Mouse (Mus musculus): ENCODE data around the gene Tsc1.

Gene Tsc1

DNA sequence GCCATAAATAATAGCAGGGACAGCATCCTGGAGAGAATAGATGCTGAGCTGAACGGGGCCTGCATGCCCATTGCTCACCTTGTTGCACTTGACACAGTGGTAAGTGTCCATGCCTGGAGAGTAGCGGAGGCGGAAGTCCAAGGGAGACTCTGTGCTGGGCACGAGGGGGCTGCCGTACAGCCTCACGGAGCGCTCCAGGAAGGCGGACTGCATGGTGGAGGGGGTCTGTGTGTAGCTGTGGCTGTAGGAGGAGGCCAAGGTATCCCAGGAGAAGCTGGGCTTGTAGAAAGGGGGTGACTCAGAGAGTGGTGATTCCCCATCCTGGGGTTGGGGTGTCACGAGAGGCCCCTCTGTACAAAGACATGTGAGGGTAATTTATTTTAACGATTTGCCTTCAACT, 27.4 kb upstream of the Tsc1 start:
- in situ Hi-C loops (cut with MboI; ENCODE audit: low sequenced_read_pairs): no loop called here

DNA sequence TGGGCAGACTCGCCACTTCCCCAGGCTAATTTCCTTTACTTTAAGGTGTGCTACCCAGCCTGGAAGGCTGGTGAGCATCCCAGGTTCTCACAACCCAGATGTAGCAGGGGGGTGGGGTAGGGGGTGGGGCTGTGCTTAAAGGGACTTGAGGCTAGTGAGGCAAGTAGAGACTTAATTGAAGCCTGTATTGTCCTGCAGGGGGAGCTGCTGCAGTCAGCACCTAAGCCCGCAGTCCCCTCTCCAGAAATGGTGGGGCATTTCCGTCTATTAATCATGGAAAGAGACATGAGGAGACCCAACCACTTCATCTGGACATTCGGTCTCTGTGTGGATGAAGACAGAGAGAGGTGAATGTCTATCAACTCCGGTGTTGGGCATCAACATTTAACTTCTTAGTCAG, 24.7 kb upstream of the Tsc1 start:
- in situ Hi-C loops (cut with MboI; ENCODE audit: low sequenced_read_pairs): no loop called here

DNA sequence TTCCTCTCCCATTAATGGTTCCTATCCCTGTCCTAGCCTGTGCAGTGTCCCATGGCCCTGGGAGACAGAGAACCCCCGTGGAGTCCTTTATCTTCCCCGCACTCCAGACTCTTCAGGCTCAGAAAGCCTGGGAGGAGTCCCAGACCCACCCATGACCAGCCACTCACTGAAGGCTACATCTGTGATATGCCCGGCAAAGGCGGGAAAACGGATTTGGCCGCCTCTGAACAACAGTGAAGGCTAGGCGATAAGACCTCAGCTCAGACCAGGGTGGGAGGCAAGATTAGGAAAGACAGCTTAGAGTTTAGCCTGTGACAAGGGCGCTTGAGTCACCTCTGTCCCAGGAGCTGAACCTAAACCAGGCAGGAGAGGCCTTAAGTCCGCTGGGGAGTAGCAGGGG, 24.2 kb upstream of the Tsc1 start:
- in situ Hi-C loops (cut with MboI; ENCODE audit: low sequenced_read_pairs): no loop called here

DNA sequence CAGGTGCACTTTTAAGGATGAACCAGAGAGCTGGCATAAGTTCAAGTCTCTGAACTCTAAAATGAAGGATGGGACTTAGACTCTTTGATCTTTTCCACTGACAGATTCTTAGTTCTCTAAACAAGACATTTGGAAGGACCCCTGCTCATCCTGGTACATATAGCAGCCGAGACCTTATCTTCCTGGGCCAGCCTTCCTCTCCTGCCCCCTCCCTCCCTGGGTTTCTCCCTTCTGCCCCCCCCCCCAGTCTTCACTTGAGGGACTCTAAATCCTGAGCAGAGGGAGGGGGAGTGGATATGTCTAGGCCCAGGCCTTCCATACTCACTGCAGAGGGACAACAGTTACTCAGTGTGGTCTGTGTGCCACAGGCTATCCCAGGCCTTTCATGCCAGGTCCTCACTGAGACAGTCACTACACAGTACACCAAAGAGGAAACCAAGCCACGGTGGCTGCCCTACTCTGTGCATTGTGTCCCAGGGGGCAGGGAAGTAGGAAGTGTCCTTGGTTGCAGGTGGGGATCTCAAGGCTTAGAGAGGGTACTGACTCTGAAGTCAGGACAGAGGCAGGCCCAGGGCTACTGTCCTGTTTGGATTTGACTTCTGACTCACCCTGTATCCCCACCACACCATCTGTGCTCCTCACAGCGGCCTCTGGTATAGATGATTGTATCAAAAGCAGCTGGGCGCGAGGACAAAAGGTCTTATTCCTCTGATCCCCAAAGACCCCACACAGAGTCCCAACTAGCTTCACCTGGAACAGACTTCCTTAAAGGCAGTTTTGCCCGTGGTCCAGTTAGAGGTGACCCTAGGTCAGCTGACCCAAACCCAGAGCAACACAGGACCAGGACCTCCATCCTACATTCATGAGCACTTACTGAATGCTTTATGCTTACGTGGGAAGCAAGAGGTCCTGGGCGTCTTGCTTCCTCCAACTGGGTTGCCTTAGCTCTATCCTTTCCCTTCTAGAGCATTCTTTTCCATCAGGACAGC, 23.2 kb upstream of the Tsc1 start:
- in situ Hi-C loops (cut with MboI; ENCODE audit: low sequenced_read_pairs): no loop called here

DNA sequence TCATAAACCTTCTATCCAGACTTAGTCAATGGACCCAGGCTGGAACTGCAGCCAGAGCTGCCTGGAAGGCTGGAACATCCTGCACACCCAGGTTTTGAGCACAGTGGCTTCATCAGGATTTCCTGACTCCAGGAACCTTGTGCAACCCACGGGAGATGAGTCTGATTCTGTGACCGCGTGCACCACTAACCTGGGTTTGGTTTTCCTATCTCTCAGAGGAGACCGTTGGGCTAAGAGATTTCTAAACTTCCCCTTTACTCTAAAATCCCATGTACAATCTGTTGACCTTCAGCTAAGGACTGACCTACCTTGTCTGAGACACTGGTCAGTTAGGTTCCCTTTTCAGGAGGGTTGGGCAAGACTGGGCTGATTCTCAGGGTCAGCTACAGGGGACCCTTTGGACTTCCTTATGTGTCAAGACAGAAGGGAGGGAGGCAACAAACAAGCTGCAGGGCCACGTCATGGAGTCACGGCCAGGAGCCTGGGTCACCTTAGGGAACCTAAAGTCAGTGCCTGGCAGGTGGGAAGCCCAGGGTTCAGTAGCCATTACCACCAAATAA, 22.2 kb upstream of the Tsc1 start:
- in situ Hi-C loops (cut with MboI; ENCODE audit: low sequenced_read_pairs): no loop called here

DNA sequence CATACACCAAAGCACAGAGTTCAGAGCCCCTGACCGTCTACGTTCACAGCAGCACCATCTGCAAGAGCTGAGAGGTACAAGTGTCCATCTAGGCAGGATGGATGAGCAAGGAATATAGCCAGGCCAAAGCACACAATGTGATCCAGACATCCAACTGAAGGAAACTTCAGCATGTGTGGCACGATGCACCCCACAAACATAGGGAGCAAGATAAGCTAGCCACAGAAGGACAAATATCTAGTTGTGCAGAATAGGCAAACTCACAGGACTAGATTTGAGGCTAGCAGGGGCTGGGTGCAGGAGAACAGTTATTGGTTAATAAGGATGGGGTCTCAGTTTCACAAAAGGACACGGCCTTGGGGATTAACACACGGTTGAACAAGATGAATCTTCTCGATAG, 21.7 kb upstream of the Tsc1 start:
- in situ Hi-C loops (cut with MboI; ENCODE audit: low sequenced_read_pairs): no loop called here

DNA sequence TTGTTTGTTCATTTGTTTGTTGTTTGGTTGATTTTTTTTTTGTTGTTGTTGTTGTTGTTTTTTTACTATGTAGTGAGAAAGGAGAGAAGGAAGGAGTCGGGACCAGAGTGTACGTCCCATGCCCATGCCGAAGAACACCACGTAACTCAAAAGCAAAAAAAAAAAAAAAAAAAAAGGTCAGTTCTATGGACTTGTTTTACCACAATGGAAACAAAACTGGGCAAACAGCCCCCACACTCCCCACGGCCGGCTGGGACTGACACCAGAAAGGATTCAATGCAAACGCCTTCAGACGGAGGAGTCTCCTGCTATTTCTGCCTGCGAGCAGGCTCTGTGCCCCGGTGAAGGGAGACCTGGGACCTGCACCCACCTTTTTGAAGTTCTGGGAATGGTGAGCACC, 20.5 kb upstream of the Tsc1 start:
- in situ Hi-C loops (cut with MboI; ENCODE audit: low sequenced_read_pairs): no loop called here

DNA sequence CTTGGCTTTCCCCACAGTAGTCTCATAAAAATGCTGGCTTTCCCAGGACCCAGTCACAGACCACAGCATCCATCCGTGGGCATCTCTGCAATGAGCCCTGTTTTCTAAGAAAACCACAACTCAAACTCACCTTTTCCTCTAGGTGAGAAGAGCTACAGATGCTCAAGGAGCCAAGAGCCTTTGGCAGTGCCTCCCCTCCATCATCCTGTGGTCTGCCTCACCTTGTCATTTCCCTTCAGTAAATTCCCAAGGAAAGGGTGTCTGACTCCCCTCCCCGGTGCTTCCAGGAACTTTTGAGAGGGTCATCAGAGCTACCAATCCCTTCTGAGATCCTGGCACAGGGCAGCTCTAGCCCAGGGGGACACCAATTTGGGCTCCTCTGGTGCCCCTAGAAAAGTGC, 19.9 kb upstream of the Tsc1 start:
- in situ Hi-C loops (cut with MboI; ENCODE audit: low sequenced_read_pairs): no loop called here

DNA sequence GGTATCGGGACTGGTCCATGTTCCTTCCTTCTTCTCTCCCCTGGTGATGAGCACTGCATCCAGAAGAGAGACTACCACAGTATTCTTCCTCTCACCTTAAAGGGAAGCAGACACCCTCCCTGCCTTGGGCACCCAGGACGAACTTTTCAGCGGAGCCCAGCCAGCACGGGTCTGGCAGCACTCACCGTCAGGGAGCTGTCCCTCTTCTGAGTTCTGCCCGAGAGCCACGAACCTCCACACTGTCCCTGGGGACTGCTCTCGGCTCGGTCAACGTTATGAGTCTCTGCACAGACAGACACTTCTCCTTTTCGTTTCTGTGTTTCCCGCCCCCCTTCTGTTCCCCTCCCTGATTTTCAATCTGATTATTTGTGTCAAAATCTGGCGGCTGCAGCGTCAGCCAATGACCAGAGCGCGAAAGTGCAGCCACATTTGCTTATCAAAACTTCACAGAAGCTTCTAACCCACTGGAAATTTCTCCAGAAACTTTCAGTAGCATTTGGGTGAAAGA, 19.3 kb upstream of the Tsc1 start, which contains the start of gene Gfi1b:
Gfi1b (minus strand) TSS at position 319 of the 508 bp plus-strand sequence.
- in situ Hi-C loops (cut with MboI; ENCODE audit: low sequenced_read_pairs): no loop called here

DNA sequence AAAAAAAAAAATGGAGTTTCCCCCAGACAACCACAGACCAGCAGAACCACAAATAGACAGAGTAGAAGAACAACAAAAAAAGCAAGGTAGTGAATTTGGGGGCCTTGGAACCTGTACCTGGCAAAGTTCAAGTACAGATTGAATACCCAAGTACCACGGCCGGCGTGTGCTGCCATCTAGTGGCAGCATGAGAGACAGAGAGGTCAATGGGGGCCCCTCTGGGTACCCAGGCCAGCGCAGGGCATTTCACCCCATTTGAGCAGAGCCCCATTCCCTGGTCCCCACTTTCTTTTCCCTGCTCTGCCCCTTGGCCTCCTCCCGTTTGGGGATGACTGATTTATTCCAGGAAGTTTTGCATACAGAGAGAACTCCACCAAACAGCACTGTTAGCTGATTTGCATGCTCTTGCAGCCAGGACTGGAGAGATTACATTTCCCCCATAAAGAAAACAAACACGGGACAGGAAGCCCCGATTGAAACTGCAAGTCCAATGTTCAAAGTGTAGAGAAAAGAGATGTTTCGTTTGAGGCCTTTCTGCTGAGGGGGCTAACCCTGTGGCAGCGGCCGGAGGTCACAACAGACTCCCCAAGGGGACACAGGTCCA, 18.4 kb upstream of the Tsc1 start:
- in situ Hi-C loops (cut with MboI; ENCODE audit: low sequenced_read_pairs): no loop called here

DNA sequence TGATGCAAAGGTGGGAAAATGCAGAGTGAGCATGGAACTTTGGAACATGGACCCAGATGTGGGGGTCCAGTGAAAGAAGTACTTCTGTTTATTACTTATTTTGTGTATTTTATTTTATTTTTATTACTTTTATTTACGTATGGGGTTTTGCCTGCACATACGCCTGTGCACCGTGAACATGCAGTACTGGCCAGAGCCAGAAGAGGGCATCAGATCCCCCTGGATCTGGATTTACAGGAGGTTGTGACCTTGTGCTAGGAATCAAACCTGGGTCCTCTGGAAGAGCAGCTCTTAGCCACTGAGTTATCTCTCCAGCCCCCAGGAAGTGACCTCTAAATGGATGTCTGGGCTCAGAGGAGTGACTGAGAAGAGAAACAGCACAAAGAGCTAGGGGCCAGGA, 16.2 kb upstream of the Tsc1 start:
- in situ Hi-C loops (cut with MboI; ENCODE audit: low sequenced_read_pairs): no loop called here

DNA sequence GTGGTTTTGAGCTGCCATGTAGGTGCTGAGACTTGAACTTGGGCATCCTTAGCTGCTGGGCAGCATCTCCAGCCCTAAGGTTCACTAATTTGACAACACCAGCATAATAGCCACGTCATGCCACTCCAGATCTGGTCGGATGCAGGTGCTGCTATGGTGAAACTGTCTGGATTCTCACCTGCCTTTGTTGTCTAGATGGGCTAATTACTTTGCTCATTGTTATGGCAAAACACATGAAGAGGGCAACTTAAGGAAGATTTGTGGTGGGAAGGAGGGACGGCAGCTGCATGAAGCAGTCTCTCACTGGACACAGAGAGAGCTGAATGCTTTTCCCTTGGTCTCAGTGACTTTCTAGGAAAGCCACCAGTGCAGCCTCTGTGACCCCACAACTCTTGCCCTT, 15.0 kb upstream of the Tsc1 start:
- in situ Hi-C loops (cut with MboI; ENCODE audit: low sequenced_read_pairs): no loop called here

DNA sequence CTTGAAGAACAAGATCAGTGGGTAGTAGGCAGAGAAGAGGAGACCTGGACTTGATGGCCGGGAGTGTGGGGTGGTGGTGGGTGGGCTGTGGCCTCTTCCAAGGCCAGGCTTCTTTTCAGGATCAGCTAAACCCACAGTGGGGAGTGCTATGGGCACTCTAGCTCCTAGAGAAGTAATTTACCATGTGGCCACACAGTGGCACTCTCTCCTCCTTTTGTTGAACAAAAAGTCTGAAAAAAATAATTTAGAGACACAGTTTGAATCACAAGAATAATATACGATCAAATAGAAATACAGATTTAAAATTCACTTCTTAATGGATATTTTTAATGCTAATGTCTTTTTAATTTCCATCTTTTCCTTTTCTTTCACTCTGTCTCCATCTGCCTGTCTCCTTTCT, 13.0 kb upstream of the Tsc1 start:
- in situ Hi-C loops (cut with MboI; ENCODE audit: low sequenced_read_pairs): no loop called here

DNA sequence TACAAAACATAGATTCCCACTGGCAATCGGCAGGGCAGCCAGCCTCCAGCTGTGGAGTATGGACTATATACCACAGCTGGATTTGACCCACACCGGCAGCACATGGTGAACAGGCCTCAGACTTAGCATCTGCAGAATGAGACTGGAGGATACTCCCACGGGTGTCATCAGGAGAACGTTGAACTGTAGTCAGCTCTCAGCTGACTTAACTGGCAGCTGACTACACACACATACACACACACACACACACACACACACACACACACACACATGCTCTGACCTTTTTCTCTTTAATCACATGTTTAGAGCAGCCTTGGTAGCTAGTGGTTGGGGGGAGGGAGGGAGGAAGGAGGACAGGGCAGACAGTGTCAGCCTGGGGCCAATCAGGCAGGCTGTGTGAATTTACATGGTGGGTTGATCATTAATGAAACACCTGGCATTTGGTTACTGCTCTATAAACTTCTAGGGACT, 11.1 kb upstream of the Tsc1 start:
- in situ Hi-C loops (cut with MboI; ENCODE audit: low sequenced_read_pairs): no loop called here

DNA sequence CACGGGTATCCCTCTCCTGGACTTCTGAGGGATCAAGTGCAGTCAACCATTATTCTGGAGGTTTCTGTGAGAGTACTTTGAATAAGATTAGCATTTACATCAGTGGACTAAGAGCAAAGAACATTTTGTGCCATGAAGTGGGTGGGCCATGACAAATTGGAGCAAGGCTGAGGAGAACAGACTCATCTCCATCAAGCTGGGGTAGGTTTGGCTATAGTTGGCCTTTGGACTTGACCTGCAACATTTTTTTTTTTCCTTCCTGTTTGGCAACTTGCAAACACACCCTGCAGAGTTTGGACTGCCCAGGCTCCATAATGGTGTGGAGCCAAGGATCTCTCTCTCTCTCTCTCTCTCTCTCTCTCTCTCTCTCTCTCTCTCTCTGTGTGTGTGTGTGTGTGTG, 8.4 kb upstream of the Tsc1 start:
- in situ Hi-C loops (cut with MboI; ENCODE audit: low sequenced_read_pairs): no loop called here

DNA sequence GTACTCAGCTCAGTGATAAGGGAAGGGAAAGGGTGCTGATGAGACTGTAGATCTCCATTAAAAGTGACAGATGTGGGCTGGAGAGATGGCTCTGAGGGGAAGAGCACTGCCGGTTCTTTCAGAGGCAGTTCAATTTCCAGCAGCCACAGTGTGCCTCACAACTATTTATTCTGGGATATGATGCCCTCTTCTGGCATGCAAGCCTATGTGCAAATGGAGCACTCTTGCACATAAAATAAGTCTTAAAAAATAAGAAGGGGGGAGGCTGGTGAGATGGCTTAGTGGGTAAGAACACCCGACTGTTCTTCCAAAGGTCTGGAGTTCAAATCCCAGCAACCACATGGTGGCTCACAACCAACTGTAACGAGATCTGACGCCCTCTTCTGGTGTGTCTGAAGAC, 7.9 kb upstream of the Tsc1 start:
- in situ Hi-C loops (cut with MboI; ENCODE audit: low sequenced_read_pairs): no loop called here

DNA sequence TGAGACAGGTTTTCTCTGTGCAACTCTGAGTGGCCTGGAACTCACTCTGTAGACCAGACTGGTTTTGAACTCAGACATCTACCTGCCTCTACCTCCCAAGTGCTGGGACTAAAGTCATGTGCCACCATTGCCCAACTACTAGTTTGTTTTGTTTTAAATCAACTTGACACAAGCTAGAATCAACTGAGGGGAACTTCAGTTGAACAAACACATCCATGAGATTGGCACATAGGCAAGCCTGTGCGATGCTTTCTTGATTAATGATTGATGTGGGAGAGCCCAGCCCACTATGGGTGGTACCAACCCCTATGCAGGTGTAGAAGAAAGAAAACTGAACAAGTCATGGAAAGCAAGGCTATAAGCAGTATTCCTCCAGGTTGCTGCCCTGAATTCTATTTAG, 5.8 kb upstream of the Tsc1 start:
- in situ Hi-C loops (cut with MboI; ENCODE audit: low sequenced_read_pairs): no loop called here

DNA sequence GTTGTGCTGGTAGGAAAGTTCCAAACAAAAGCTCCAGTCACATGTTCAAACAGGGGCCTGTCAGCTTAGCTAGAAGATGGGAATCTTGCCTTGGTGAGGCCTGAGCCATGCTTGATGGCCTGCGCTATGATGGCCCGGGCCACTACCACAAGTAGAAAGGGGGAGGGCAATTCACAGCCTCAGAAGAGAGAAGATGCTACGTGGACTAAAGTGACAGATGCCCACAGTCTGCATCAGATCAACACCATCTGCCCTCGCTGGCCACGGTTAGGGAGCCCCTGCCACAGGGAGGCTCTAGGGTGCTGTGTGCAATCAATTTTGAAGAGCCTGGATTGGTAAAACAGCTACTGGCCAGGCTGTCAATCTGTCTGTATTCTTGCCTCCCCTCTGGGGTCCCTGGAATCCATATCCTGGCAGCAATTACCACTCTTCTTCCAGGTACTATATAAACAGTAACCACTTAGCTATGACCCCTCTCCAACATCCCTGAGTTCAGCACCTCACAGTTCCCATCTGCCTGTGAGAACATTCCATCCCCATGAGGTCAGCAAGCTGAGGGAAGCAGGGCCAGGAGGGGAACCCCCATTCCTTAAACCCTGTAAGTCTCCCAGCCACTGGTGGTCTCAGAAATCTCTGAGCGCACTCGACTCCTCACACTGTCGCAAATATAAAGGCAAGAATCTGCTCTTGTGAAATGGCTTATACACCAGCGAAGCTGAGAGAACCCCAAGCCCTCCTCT, 3.8 kb upstream of the Tsc1 start:
- in situ Hi-C loops (cut with MboI; ENCODE audit: low sequenced_read_pairs): no loop called here

DNA sequence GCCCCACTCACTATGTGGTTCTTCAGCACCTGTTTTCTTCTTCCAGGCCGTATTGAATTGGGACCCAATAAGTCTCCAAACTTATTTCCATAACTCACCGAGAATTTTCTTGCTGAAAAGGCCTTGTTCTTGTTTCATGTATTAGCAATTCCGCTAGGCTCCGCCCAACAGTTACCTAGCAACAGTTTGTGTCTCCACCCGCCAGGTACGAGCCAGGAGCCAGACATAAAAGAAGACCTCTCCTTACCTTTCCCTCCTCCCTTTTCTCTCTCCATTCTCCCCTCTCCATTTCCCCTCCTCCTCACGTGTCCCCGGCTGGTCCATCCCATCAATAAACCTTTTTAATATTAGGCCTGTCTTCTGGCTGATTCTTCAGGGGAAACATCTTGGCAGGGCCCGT, 2.7 kb upstream of the Tsc1 start:
- in situ Hi-C loops (cut with MboI; ENCODE audit: low sequenced_read_pairs): no loop called here

DNA sequence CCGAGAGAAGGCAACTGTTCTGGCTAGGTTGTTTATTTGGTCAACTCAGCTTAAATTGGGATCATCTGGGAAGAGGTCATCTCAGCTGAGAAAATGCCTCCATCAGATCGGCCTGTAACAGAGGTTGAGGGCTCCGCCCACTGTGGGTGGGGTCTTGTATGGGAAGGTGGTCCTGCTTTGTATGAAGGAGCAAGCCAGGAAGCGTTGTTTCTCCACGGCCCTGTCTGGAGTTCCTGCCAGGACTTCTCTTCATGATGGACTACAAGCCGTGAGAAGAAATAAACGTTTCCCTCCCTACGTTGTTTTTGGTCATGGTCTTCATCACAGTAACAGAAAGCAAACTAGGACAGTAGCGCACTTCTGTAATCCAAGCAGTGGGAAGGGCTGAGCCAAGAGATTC, 2.1 kb upstream of the Tsc1 start:
- in situ Hi-C loops (cut with MboI; ENCODE audit: low sequenced_read_pairs): no loop called here

DNA sequence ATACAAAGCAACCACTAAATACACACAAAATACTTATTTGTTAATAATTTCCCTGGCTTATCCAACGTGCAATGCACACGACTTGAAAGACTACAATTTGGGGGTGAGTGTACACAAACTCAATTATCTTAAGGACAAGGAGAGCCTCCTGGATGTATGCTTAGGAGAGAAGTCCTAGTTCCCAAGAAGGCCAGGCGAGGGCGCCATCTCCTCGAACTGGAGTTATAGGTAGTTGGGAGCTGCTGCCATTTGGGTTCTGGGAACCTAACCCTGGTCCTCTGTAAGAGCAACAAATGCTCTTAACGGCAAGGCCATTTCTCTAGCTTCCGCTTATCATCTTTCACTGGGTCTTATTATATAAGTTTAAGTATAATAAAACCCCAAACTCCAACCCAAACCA, 1.2 kb upstream of the Tsc1 start:
- in situ Hi-C loops (cut with MboI; ENCODE audit: low sequenced_read_pairs): no loop called here

Data from CH12F3 (cell line).